In the genomic region with DNA sequence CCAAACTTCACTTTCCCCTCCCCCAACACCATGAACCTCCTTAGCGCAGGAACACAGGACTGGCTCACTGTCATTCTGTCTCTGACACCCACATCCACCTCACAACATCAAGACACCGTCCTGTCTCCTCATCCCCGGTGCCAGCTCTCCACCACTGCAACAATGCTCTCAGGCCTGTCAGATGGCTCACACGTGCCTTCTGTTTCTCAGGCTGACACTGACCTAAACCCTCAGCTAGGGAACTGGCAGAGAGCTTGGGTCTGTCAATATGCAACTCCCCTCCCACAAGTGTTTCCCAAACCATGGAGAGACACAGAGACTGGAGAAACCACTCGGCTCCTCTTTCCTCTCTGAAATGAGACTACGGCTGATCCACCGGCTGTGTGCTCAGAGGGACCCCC, we compare ENCODE assay signal across 16 mouse cellular contexts. TPM values are rescaled to one million over a fixed set of nuclear protein-coding genes. Genes with fewer than 3 reads are reported as not detected.
DNase-seq lines count a peak whose midpoint lies in the region; ATAC-seq and TF ChIP-seq lines count a peak whose summit lies in the region.
"Had no signal": no experiment of that assay in that cellular context is flagged by ENCODE, and none has a peak within 500 bp of the region (broad histone marks: within the 10 kb centered on the region; RNA-seq: fewer than 3 reads in every experiment).

No protein-coding gene starts in this region.

- no peak for DNase-seq in forebrain, embryonic 14.5 days (ENCODE audit: low spot score)
- DNase-seq in forebrain, embryonic 10.5 days (ENCODE audit: extremely low spot score, low spot score), result no peak
- DNase-seq in layer of hippocampus, adult 2 months (ENCODE audit: low spot score in 2 of 2), result no peak
- DNase-seq in layer of hippocampus, postnatal 25 days (ENCODE audit: extremely low spot score in 1 of 2, low spot score in 1 of 2), result no peak
- peak; percentile 76 for DNase-seq in brain, adult 2 months (ENCODE audit: low read depth, low spot score)
- no peak for DNase-seq in forebrain, postnatal 0 days
- DNase-seq in urinary bladder, postnatal 4 days (ENCODE audit: low spot score in 2 of 2), result no peak
- DNase-seq: kidney, adult 8-10 months; kidney, postnatal 25 days; layer of hippocampus, adult 9-11 months; lung, embryonic 14.5 days had no signal

- WGBS in forebrain, embryonic 14.5 days, result 45% methylated on average over 7 of the region's 7 CpGs
- 48% methylated on average over 7 of the region's 7 CpGs for WGBS in forebrain, embryonic 10.5 days
- WGBS in forebrain, postnatal 0 days, result 32% methylated on average over 7 of the region's 7 CpGs

- no peak for TF ChIP-seq CTCF in layer of hippocampus, adult 2 months (conservative IDR thresholded peaks at IDR 0.05)
- no peak for TF ChIP-seq CTCF in forebrain, postnatal 0 days (IDR thresholded peaks at IDR 0.05; ENCODE audit: low read depth)

- H3K36me3 ChIP-seq in forebrain, embryonic 14.5 days (ENCODE audit: control insufficient read depth, insufficient read depth, low read length), result peaks cover 50% of the 10 kb centered on the region
- H3K36me3 ChIP-seq in forebrain, embryonic 10.5 days (replicated peaks), result no peaks in the 10 kb centered on the region
- H3K36me3 ChIP-seq in forebrain, postnatal 0 days (ENCODE audit: insufficient read depth), result peaks cover 22% of the 10 kb centered on the region

- 0 out of 2 replicates have a peak overlapping the region, but pooled peaks have one; percentile 30 for H3K27ac ChIP-seq in forebrain, embryonic 14.5 days (ENCODE audit: low read depth, low read length)
- no peak overlapping the region for H3K27ac ChIP-seq in forebrain, embryonic 10.5 days
- H3K27ac ChIP-seq in layer of hippocampus, adult 2 months, result peak overlapping the region; percentile 99
- peak overlapping the region; percentile 36; the same call in 1 of the 2 replicates for H3K27ac ChIP-seq in forebrain, postnatal 0 days (ENCODE audit: low read depth, low read length)

- H3K9ac ChIP-seq in forebrain, embryonic 14.5 days (ENCODE audit: low read length), result 0 out of 2 replicates have a peak overlapping the region, but pooled peaks have one; percentile 13
- no peak overlapping the region for H3K9ac ChIP-seq in forebrain, postnatal 0 days
- H3K9ac ChIP-seq: lung, embryonic 14.5 days had no signal

- peaks cover 25% of the 10 kb centered on the region for H3K4me1 ChIP-seq in forebrain, embryonic 14.5 days (ENCODE audit: control insufficient read depth, insufficient read depth, low read length)
- peaks cover 40% of the 10 kb centered on the region for H3K4me1 ChIP-seq in forebrain, embryonic 10.5 days
- H3K4me1 ChIP-seq in forebrain, postnatal 0 days (ENCODE audit: insufficient read depth), result peaks cover 14% of the 10 kb centered on the region

- H3K4me2 ChIP-seq in forebrain, embryonic 14.5 days (ENCODE audit: low read length), result peak overlapping the region; percentile 16; the same call in 1 of the 2 replicates
- H3K4me2 ChIP-seq in forebrain, postnatal 0 days (ENCODE audit: low read depth), result peak overlapping the region; percentile 71
- H3K4me2 ChIP-seq: heart, embryonic 11.5 days; liver, embryonic 11.5 days; lung, embryonic 14.5 days; midbrain, embryonic 11.5 days had no signal

- H3K4me3 ChIP-seq in forebrain, embryonic 14.5 days (ENCODE audit: low read depth, low read length), result no peak overlapping the region
- no peak overlapping the region for H3K4me3 ChIP-seq in forebrain, embryonic 10.5 days
- H3K4me3 ChIP-seq in layer of hippocampus, adult 2 months, result peak overlapping the region; percentile 25; the same call in 1 of the 2 replicates
- peak overlapping the region; percentile 4; the same call in 1 of the 2 replicates for H3K4me3 ChIP-seq in forebrain, postnatal 0 days (ENCODE audit: low read depth, low read length)

- no peaks in the 10 kb centered on the region for H3K27me3 ChIP-seq in forebrain, embryonic 14.5 days (replicated peaks; ENCODE audit: control insufficient read depth, insufficient read depth, low read length)
- peaks cover 99% of the 10 kb centered on the region for H3K27me3 ChIP-seq in forebrain, embryonic 10.5 days (ENCODE audit: poor library complexity, severe bottlenecking)
- no peaks in the 10 kb centered on the region for H3K27me3 ChIP-seq in forebrain, postnatal 0 days (ENCODE audit: insufficient read depth, low read length)

- H3K9me3 ChIP-seq in forebrain, embryonic 14.5 days (replicated peaks; ENCODE audit: control insufficient read depth, low read length), result no peaks in the 10 kb centered on the region
- no peaks in the 10 kb centered on the region for H3K9me3 ChIP-seq in forebrain, embryonic 10.5 days
- H3K9me3 ChIP-seq in forebrain, postnatal 0 days (ENCODE audit: low read length), result no peaks in the 10 kb centered on the region

- ATAC-seq in forebrain, embryonic 14.5 days, result no peak
- ATAC-seq in forebrain, postnatal 0 days, result peak; percentile 2; the same call in 1 of the 2 replicates
- ATAC-seq: inflammation-experienced regulatory T-cells, adult 6 months had no signal

RNA-seq across cellular contexts. Expression of a gene that starts 37.6 kb away (rescaled TPM):
- polyA plus RNA-seq in forebrain, embryonic 14.5 days (2014; fragmentation: Nextera tagmentation; extraction: Ambion mirVana), result 1.5 and 1.7 TPM in 2 replicates
- 1.3 and 2.1 TPM in 2 replicates for polyA plus RNA-seq in forebrain, embryonic 10.5 days (2016; fragmentation: Nextera tagmentation; extraction: Ambion mirVana)
- under 1 TPM in 1 of 2 experiments, not detected in 1; 0.54 TPM for total RNA-seq in layer of hippocampus, adult 2 months (2021)
- total RNA-seq in layer of hippocampus, postnatal 25 days (2021), result not detected
- not detected in 2 replicates for total RNA-seq in forebrain, postnatal 0 days (2014; rRNA removed)
- polyA plus RNA-seq in forebrain, postnatal 0 days (2015; fragmentation: Nextera tagmentation; extraction: Ambion mirVana), result 0.56 and 1.0 TPM in 2 replicates
- total RNA-seq: left cerebral cortex, postnatal 14 days had no signal

RNA-seq across cellular contexts. Expression of a gene that starts 39.7 kb away (rescaled TPM):
- 237 and 318 TPM in 2 replicates for polyA plus RNA-seq in forebrain, embryonic 14.5 days (2014; fragmentation: Nextera tagmentation; extraction: Ambion mirVana)
- 0.46 and 1.8 TPM in 2 replicates for polyA plus RNA-seq in forebrain, embryonic 10.5 days (2016; fragmentation: Nextera tagmentation; extraction: Ambion mirVana)
- total RNA-seq in layer of hippocampus, adult 2 months (2021), result 100 to 1,000 TPM; 408 to 482 TPM
- total RNA-seq in layer of hippocampus, postnatal 25 days (2021), result 100 to 1,000 TPM; 406 to 477 TPM
- total RNA-seq in forebrain, postnatal 0 days (2014; rRNA removed), result 111 and 116 TPM in 2 replicates
- 347 and 376 TPM in 2 replicates for polyA plus RNA-seq in forebrain, postnatal 0 days (2015; fragmentation: Nextera tagmentation; extraction: Ambion mirVana)

RNA-seq across cellular contexts. Expression of a gene that starts 59.1 kb away (rescaled TPM):
- polyA plus RNA-seq in forebrain, embryonic 14.5 days (2014; fragmentation: Nextera tagmentation; extraction: Ambion mirVana), result 2.9 and 3.8 TPM in 2 replicates
- 4.9 and 5.8 TPM in 2 replicates for polyA plus RNA-seq in forebrain, embryonic 10.5 days (2016; fragmentation: Nextera tagmentation; extraction: Ambion mirVana)
- 1 to 10 TPM; 2.3 to 2.6 TPM for total RNA-seq in layer of hippocampus, adult 2 months (2021)
- 1 to 10 TPM; 2.1 to 2.8 TPM for total RNA-seq in layer of hippocampus, postnatal 25 days (2021)
- total RNA-seq in forebrain, postnatal 0 days (2014; rRNA removed), result 2.2 and 2.7 TPM in 2 replicates
- polyA plus RNA-seq in forebrain, postnatal 0 days (2015; fragmentation: Nextera tagmentation; extraction: Ambion mirVana), result 2.4 and 2.5 TPM in 2 replicates

Comparison
In these comparisons a context has a peak if more than half of its experiments do, and no peak if none do; other contexts are left out.
1. H3K4me3 ChIP-seq: peak in layer of hippocampus, adult 2 months (single experiment) and forebrain, postnatal 0 days (single experiment); none in forebrain, embryonic 14.5 days (single experiment) and forebrain, embryonic 10.5 days (single experiment).